Mouse (Mus musculus): ENCODE data around the gene Cog4.

The Cog4 gene

DNA sequence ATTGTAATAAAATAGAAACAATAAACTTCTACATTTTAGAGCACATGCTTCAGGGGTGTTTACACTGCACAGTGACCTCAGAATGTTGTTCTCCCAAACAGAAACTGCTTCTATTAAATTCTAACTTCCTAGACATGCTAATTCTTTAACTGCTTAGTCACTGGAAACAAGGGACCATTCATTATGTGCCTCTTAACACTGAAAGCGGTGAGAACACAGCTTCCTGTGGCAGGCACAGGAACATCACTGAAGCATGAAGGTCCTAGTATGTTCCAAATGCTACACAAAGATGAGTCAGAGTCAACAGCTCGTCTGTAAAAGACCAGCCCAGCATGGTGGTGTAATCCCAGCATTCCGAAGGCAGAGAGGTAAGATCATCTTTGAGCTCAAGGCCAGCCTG is 31.1 kb upstream of the Cog4 start:
- TF ChIP-seq GATA4 (IDR thresholded peaks at IDR 0.05; ENCODE audit: insufficient replicate concordance, low read length) = no peak

- TF ChIP-seq GATA4 (IDR thresholded peaks at IDR 0.05; ENCODE audit: insufficient replicate concordance, low read length) = no peak
These were observed 29.4 kb upstream of the Cog4 start for GRCm38 (mm10) chr8:110816990-110817389.

- no peak for TF ChIP-seq GATA4 (IDR thresholded peaks at IDR 0.05; ENCODE audit: insufficient replicate concordance, low read length)
These were observed 27.8 kb upstream of the Cog4 start for GRCm38 (mm10) chr8:110818593-110818992.

- no peak for TF ChIP-seq GATA4 (IDR thresholded peaks at IDR 0.05; ENCODE audit: insufficient replicate concordance, low read length)
These were observed 26.1 kb upstream of the Cog4 start for GRCm38 (mm10) chr8:110820257-110820656.

- no peak for TF ChIP-seq GATA4 (IDR thresholded peaks at IDR 0.05; ENCODE audit: insufficient replicate concordance, low read length)
These were observed 24.4 kb upstream of the Cog4 start for GRCm38 (mm10) chr8:110821960-110822359.

DNA sequence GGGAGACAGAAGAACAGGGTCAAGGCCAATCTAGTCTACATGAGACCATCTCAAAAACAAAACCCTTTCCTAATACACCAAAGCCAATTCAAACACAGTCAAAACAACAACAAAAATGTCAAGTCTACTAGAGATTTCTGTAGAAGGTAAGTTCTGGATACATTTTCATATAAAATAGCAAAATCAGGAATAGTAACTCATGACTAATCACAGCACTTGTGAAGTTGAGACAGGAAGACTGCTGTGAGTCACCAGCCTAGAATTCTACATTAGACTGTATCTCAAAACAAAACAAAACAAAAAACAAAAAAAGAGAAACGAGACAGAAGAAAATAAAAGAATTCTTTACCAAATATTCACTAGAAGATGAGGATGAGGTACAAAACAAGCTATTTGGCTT is 21.5 kb upstream of the Cog4 start:
- TF ChIP-seq GATA4 (IDR thresholded peaks at IDR 0.05; ENCODE audit: insufficient replicate concordance, low read length) = no peak

DNA sequence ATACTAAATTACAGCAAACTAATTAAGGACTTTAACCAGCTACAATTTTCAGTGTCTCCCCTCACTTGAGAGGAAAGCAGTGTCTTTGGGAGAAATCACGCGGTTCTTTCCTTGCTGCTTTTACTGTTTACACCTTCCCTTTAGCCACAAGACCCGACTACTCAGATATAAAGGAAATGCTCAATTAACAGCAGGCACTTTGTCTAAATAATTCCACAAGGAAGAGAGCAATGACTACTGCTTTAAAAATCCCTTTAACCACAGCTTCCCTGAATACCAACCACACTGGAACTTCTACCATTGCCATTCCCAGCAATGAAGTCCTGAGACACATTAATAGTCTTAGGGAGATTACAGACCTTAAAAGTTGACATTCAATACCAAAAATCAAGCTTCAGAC is 17.9 kb upstream of the Cog4 start:
- no peak for TF ChIP-seq GATA4 (IDR thresholded peaks at IDR 0.05; ENCODE audit: insufficient replicate concordance, low read length)

DNA sequence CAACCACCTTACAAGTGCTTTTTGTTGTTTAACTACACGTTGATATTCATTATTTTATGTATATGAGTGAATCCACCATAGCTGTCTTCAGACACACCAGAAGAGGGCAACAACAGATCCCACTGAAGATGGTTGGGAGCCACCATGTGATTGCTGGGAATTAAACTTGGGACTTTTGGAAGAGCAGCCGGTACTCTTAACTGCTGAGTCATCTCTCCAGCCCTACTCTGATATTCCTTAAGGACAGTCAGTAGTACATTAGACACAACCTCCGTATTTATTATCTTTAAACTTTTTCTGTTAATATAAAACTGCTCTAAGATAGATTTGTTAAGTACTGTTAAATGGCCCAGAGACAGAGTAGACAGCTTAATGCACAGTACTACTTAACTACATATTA is 14.4 kb upstream of the Cog4 start:
- no peak for TF ChIP-seq GATA4 (IDR thresholded peaks at IDR 0.05; ENCODE audit: insufficient replicate concordance, low read length)

DNA sequence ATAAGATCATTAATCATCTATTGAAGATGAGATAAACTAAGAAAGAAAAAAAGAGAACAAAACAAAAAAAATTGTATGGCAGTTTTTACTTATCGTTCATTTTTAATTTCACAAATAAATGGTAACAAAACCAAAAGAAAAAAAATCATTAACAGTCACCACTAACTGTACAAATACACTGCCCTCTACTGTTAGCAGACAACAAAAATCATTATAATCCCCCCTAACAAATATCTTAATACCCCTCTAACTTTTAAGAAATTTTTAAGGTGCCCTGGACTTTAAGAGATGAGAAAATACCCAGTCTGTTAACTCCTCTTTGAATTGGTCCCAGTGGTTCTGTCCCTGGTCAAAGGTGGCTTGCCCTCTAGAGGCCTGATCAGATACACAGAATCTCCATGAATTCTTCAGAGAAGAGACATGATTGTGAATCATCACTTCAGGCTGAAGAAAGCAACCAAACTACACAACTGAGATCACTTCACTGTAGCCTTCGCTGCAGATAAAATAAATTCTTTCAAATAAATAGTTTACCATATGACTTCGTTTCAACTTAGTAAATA is 4.3 kb upstream of the Cog4 start:
- no peak for TF ChIP-seq GATA4 (IDR thresholded peaks at IDR 0.05; ENCODE audit: insufficient replicate concordance, low read length)

- no peak for TF ChIP-seq GATA4 (IDR thresholded peaks at IDR 0.05; ENCODE audit: insufficient replicate concordance, low read length)
These were observed 3.2 kb upstream of the Cog4 start for GRCm38 (mm10) chr8:110843207-110843606.

DNA sequence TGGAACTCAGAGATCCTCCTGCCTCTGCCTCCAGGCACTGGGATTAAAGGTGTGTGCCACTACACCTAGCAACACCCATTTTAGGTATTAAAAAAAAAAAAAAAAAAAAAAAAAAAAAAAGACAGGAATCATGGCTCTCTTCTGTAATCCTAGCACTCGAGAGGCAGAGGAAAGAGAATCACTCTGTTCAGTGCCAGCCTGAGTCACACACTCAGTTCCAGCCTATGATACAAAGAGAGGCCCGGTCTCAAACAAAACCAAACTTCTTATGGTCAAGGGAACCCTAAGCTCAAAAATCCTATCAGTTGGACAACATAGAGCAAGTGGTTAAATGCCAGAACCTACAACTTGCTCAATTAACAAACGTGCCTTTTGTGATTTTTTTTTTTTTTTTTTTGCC is 1.5 kb upstream of the Cog4 start:
- no peak for TF ChIP-seq GATA4 (IDR thresholded peaks at IDR 0.05; ENCODE audit: insufficient replicate concordance, low read length)

DNA sequence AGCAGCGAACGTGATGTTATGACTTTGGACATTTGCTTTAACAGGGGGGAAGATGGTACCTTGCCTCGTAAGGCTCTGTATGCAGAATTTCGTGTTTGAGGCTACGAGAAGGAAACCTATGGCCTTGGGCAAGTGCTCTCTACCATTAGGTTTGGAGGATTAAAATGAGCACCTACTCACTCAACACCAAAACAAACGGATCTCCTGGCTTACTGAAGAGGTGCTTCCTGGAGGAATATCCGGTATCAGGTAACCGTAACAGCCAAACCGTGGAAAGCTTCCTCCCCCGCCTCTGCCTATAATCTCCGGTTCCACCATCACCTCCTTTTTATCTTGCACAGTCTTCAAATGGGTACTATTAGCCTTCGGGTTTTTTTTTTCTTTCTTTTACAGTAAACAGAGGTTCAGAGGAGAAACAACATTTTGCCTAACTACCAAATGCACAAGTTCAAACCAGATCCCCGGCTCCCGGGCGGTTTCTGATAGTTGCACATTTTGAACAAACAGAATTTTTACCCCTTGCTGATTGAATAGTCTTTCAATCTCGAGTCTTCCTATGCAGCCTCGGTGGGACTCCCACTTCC is 487 bp upstream of the Cog4 start:
- no peak for TF ChIP-seq GATA4 (IDR thresholded peaks at IDR 0.05; ENCODE audit: insufficient replicate concordance, low read length)

DNA sequence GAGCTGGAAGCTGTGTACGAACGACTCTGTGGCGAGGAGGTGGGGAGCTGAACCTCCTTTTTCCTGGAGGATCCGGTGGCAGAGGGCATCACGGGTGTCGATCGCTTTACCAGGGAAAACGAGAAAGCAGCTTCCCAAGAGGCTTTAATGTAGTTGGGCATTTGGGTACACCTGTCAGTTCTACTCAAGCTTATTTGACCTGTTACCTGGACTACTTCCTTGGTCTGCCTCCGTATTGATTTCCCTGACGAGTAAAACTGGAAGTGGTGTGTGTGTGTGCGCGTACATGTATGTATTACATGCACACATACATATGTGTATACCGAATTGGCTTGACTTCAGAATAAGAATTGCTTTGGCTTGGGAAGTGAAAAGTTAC is 760 bp downstream of the Cog4 start:
- no peak for TF ChIP-seq GATA4 (IDR thresholded peaks at IDR 0.05; ENCODE audit: insufficient replicate concordance, low read length)

GRCm38 (mm10) chr8:110847645-110848495 is 1.5 kb downstream of the Cog4 start:
- no peak for TF ChIP-seq GATA4 (IDR thresholded peaks at IDR 0.05; ENCODE audit: insufficient replicate concordance, low read length)

DNA sequence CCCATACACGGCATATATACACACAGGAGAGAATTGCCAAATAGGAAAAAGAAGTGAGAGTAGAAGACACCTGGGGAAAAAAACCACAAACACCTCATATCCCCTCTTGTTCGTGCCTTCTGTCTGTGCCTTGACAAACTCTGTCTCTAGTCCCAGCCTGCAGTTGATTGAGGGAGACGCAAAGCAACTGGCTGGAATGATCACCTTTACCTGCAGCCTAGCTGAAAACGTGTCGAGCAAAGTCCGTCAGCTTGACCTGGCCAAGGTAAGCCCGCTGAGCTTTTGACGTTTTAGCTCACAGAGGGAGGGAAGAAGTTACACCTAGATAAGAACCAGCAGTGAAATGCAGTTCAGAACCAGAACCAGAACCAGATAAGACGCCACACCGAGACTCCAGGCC is 4.8 kb downstream of the Cog4 start:
- no peak for TF ChIP-seq GATA4 (IDR thresholded peaks at IDR 0.05; ENCODE audit: insufficient replicate concordance, low read length)

- no peak for TF ChIP-seq GATA4 (IDR thresholded peaks at IDR 0.05; ENCODE audit: insufficient replicate concordance, low read length)
These were observed 10.5 kb downstream of the Cog4 start for GRCm38 (mm10) chr8:110856760-110857461.
